Mouse (Mus musculus): ENCODE results near the gene Agpat2. TPM values are rescaled to one million over a fixed set of nuclear protein-coding genes. Genes with fewer than 3 reads are reported as not detected.

The Agpat2 gene
- polyA plus RNA-seq, 1 experiment from 2014 or later = 13.2 TPM

DNA sequence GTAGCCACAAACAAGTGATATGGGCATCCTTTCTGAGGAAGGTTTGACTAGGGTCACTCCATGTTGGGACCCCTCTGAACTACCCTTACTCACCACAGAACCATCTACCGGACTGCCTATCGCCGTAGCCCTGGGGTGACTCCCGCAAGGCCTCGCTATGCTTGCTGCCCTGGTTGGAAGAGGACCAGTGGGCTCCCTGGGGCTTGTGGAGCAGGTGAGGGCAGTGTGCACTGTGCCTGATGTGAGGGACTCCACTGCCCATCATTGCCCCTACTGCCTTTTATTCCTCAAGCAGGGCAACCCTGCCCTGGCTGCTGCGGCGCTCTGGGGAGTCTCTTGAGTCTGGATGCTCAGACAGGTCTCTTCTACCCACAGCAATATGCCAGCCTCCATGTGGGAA, 13.9 kb downstream of the Agpat2 start:
- WGBS = 91% methylated on average over 7 of the region's 7 CpGs
- H3K9me3 ChIP-seq (replicated peaks) = no peaks in the 10 kb centered on the region
- peaks cover 38% of the 10 kb centered on the region for H3K4me1 ChIP-seq
- no peak for DNase-seq (ENCODE audit: low spot score)
- no peak overlapping the region for H3K4me3 ChIP-seq
- no peak overlapping the region for H3K27ac ChIP-seq
- no peaks in the 10 kb centered on the region for H3K27me3 ChIP-seq (ENCODE audit: low read depth, poor library complexity, severe bottlenecking)
- H3K36me3 ChIP-seq = peaks cover 14% of the 10 kb centered on the region

DNA sequence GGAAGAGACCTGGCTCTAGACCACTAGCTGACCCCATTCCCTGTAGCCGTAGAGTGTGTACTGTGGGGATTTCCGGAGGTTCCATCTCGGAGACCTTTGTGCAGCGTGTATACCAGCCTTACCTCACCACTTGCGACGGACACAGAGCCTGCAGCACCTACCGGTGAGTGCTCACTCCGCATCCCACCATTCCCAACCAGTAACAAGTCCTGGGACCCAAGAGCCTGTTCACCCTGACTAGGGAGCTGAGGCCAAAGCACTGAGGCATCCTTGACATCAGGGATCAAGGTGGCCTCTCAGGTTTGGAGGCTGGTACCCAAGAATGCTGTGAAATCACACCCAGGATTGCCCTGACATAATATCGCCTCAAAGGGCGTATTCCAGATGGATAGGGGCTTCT, 14.9 kb downstream of the Agpat2 start:
- Histone ChIP-seq H3K36me3 (peaks cover 10% of the 10 kb centered on the region), H3K4me1 (peaks cover 35% of the 10 kb centered on the region), H3K27ac (0 out of 2 replicates have a peak overlapping the region, but pooled peaks have one; percentile 2), H3K9me3 (replicated peaks) (no peaks in the 10 kb centered on the region), H3K27me3 (ENCODE audit: low read depth, poor library complexity, severe bottlenecking) (no peaks in the 10 kb centered on the region), H3K4me3 (no peak overlapping the region)
- DNase-seq (ENCODE audit: low spot score) = no peak
- WGBS = 92% methylated on average over 10 of the region's 10 CpGs

DNA sequence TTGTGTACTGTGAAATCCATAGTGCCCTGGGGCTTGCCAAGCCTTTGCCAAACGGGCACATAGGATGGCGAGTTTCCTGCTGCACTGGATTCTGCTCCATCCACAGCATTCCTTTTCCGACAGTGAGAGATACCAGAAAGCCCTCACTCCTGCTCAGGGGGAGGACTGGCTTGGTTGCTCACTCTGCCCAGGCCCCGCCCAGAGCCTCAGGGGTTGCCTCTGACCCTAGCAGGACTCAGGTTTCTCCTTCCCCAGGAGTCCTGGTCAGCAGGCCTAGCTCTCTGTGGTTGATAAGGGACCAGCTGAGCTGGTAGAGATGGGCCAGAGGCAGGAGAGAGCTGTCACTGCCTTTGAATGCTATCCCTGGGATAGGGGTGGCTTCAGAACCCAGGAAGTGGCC, 15.6 kb downstream of the Agpat2 start:
- Histone ChIP-seq H3K9me3 (replicated peaks) (no peaks in the 10 kb centered on the region), H3K27me3 (ENCODE audit: low read depth, poor library complexity, severe bottlenecking) (no peaks in the 10 kb centered on the region), H3K4me1 (peaks cover 41% of the 10 kb centered on the region), H3K36me3 (peaks cover 7% of the 10 kb centered on the region), H3K27ac (peak overlapping the region; percentile 53; the same call in 1 of the 2 replicates), H3K4me3 (no peak overlapping the region)
- DNase-seq (ENCODE audit: low spot score) = no peak
- WGBS = 27% methylated on average over 4 of the region's 4 CpGs

GRCm38 (mm10) chr2:26587044-26587405, 17.2 kb downstream of the Agpat2 start:
- no peak for DNase-seq (ENCODE audit: low spot score)
- Histone ChIP-seq H3K36me3 (no peaks in the 10 kb centered on the region; the same call in 1 of the 2 replicates), H3K27ac (peak overlapping the region; percentile 90), H3K27me3 (ENCODE audit: low read depth, poor library complexity, severe bottlenecking) (no peaks in the 10 kb centered on the region), H3K4me3 (peak overlapping the region; percentile 76), H3K4me1 (peaks cover 40% of the 10 kb centered on the region), H3K9me3 (replicated peaks) (no peaks in the 10 kb centered on the region)
- WGBS = 5% methylated on average over 11 of the region's 11 CpGs

GRCm38 (mm10) chr2:26586294-26587043, 17.7 kb downstream of the Agpat2 start, which contains the start of gene Gm20532:
Gene Gm20532, plus strand, starts transcription at chr2:26586639.
- Histone ChIP-seq H3K36me3 (no peaks in the 10 kb centered on the region; the same call in 1 of the 2 replicates), H3K4me1 (peaks cover 42% of the 10 kb centered on the region), H3K4me3 (peak within 1 kb of the TSS; percentile 76), H3K9me3 (replicated peaks) (no peaks in the 10 kb centered on the region), H3K27me3 (ENCODE audit: low read depth, poor library complexity, severe bottlenecking) (no peaks in the 10 kb centered on the region), H3K27ac (peak within 1 kb of the TSS; percentile 90)
- 1% methylated on average over 62 of the region's 65 CpGs for WGBS
- DNase-seq (ENCODE audit: low spot score) = peak; percentile 92

GRCm38 (mm10) chr2:26585713-26586112, 18.5 kb downstream of the Agpat2 start:
- DNase-seq (ENCODE audit: low spot score) = no peak
- Histone ChIP-seq H3K9me3 (replicated peaks) (no peaks in the 10 kb centered on the region), H3K27me3 (ENCODE audit: low read depth, poor library complexity, severe bottlenecking) (no peaks in the 10 kb centered on the region), H3K4me3 (peak overlapping the region; percentile 76), H3K4me1 (peaks cover 42% of the 10 kb centered on the region), H3K36me3 (no peaks in the 10 kb centered on the region), H3K27ac (peak overlapping the region; percentile 90; the same call in 1 of the 2 replicates)
- 70% methylated on average over 6 of the region's 6 CpGs for WGBS

DNA sequence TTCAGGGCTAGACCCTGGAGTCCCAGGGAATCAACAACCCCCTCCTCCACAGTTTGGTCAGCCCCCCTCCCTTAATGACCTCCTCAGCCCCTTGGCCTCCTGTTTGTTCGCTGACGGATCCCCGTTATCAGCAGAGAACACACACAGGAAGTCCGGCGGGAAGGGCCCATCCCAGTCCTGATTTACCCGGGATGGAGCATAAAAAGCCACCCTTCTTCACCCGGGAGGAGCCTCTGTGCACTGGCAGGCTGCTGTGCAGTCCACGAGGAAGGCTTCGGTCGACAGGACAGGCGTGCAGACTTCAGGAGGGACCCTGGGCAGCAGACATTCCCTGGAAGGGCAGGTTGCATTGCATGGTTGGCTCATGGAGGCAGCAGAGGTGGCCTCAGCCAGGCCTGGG, 20.6 kb downstream of the Agpat2 start:
- Histone ChIP-seq H3K9me3 (replicated peaks) (no peaks in the 10 kb centered on the region), H3K27ac (peak overlapping the region; percentile 50), H3K27me3 (ENCODE audit: low read depth, poor library complexity, severe bottlenecking) (no peaks in the 10 kb centered on the region), H3K4me3 (peak overlapping the region; percentile 25; the same call in 1 of the 2 replicates), H3K36me3 (no peaks in the 10 kb centered on the region), H3K4me1 (peaks cover 42% of the 10 kb centered on the region)
- no peak for DNase-seq (ENCODE audit: low spot score)
- 70% methylated on average over 11 of the region's 11 CpGs for WGBS

GRCm38 (mm10) chr2:26582741-26583140, 21.5 kb downstream of the Agpat2 start:
- Histone ChIP-seq H3K36me3 (no peaks in the 10 kb centered on the region), H3K4me1 (peaks cover 43% of the 10 kb centered on the region), H3K9me3 (replicated peaks) (no peaks in the 10 kb centered on the region), H3K27me3 (ENCODE audit: low read depth, poor library complexity, severe bottlenecking) (no peaks in the 10 kb centered on the region), H3K27ac (peak overlapping the region; percentile 50), H3K4me3 (no peak overlapping the region)
- 86% methylated on average over 7 of the region's 7 CpGs for WGBS
- no peak for DNase-seq (ENCODE audit: low spot score)

- DNase-seq (ENCODE audit: low spot score) = no peak
- Histone ChIP-seq H3K27ac (no peak overlapping the region), H3K36me3 (no peaks in the 10 kb centered on the region), H3K27me3 (ENCODE audit: low read depth, poor library complexity, severe bottlenecking) (no peaks in the 10 kb centered on the region), H3K4me1 (peaks cover 42% of the 10 kb centered on the region), H3K9me3 (replicated peaks) (no peaks in the 10 kb centered on the region), H3K4me3 (no peak overlapping the region)
- WGBS = 75% methylated on average over 2 of the region's 2 CpGs
Measured at GRCm38 (mm10) chr2:26582203-26582602, 22.0 kb downstream of the Agpat2 start.

DNA sequence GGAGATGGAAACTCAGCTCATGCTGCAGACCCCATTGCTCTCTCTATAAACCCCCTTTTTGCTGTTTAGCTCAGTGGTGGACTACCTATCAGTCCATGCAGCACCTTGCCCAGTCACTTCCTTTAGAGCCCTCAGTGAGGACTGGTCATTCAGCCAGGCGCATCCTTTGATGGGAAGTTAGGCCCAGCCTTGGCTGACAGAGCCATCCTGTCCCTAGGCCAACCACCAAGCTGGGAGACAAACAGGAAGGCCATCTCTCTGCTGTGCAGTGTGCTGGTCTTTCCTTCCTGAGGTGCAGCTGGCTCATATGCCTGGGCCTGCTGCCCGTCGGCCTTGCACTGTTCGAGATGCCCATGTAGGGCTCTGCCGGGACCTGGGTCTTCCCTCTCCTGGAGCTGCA, 23.5 kb downstream of the Agpat2 start:
- 92% methylated on average over 5 of the region's 5 CpGs for WGBS
- no peaks in the 10 kb centered on the region for H3K27me3 ChIP-seq (ENCODE audit: low read depth, poor library complexity, severe bottlenecking)
- peak overlapping the region; percentile 22; the same call in 1 of the 2 replicates for H3K27ac ChIP-seq
- H3K36me3 ChIP-seq = no peaks in the 10 kb centered on the region
- DNase-seq (ENCODE audit: low spot score) = no peak
- H3K9me3 ChIP-seq (replicated peaks) = no peaks in the 10 kb centered on the region
- no peak overlapping the region for H3K4me3 ChIP-seq
- peaks cover 37% of the 10 kb centered on the region for H3K4me1 ChIP-seq

DNA sequence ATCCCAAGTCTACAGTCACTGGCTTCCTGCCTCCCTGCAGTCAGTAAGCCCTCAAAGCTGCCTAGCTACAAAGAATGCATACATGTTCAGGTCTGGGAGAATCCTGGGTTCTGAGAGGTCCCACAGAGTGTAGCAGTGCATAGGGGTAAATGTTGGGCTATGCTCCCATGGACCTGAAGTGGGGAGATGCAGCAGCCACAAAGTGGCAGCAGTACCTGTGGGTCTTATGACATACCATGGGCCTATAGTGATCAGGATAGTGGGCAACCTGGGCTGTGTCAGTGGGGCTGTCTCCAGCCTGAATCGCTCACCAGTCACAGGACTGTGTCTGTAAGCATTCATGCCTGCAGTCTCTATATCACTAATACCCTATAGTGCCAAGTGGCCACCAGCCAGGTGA, 24.5 kb downstream of the Agpat2 start, which contains the start of gene Egfl7:
Egfl7 (plus strand) TSS at position 301 of the 400 bp plus-strand sequence.
- Histone ChIP-seq H3K36me3 (no peaks in the 10 kb centered on the region), H3K27ac (peak within 1 kb of the TSS; percentile 85), H3K9me3 (replicated peaks) (no peaks in the 10 kb centered on the region), H3K4me3 (no peak within 1 kb of the TSS), H3K4me1 (peaks cover 41% of the 10 kb centered on the region), H3K27me3 (ENCODE audit: low read depth, poor library complexity, severe bottlenecking) (no peaks in the 10 kb centered on the region)
- no peak for DNase-seq (ENCODE audit: low spot score)
- WGBS = 93% methylated on average over 1 of the region's 1 CpGs

GRCm38 (mm10) chr2:26578369-26578768, 25.8 kb downstream of the Agpat2 start:
- H3K4me1 ChIP-seq = peaks cover 40% of the 10 kb centered on the region
- H3K9me3 ChIP-seq (replicated peaks) = no peaks in the 10 kb centered on the region
- H3K36me3 ChIP-seq = no peaks in the 10 kb centered on the region
- no peak for DNase-seq (ENCODE audit: low spot score)
- no peaks in the 10 kb centered on the region for H3K27me3 ChIP-seq (ENCODE audit: low read depth, poor library complexity, severe bottlenecking)
- WGBS = 64% methylated on average over 6 of the region's 6 CpGs
- 0 out of 2 replicates have a peak overlapping the region, but pooled peaks have one; percentile 6 for H3K4me3 ChIP-seq
- H3K27ac ChIP-seq = peak overlapping the region; percentile 85

DNA sequence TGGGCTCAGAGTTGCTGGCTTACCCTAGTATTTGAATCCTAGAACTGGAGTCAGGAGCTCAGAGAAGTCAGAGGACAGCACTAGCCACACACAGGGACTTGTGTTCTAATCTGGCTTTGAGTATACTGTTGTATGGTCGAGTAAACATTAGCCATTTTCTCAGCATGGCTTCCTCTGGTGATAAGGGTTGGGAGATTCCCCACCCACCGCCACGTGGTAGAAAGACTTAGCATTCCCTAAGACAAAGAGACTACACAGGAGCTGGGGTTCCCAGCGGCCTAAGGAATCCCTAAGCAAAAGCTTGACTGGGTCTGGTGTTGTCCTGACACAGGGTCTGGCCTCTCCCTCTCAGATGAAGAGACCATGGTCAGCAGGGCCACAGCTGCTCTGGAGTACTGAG, 27.8 kb downstream of the Agpat2 start:
- Histone ChIP-seq H3K27me3 (ENCODE audit: low read depth, poor library complexity, severe bottlenecking) (no peaks in the 10 kb centered on the region), H3K27ac (peak overlapping the region; percentile 85), H3K36me3 (no peaks in the 10 kb centered on the region), H3K4me1 (peaks cover 45% of the 10 kb centered on the region), H3K4me3 (no peak overlapping the region), H3K9me3 (replicated peaks) (no peaks in the 10 kb centered on the region)
- no peak for DNase-seq (ENCODE audit: low spot score)
- WGBS = 69% methylated on average over 4 of the region's 4 CpGs

Data from limb, embryonic 10.5 days (tissue).